Mouse (Mus musculus) kidney, postnatal 36 days (tissue): ENCODE data around the gene Slc12a7.

Source experiments
- DNase-seq, 2 experiments: peaks; one replicate each; pipeline ENCODE4 v3.0.0; 2021 to 2022; ENCODE audit warnings: mixed read lengths in 2 of 2

Gene Slc12a7

GRCm38 (mm10) chr13:73764256-73764775 lies 31.4 kb downstream of the Slc12a7 start:
- peak; percentile 69 to 75 for DNase-seq

GRCm38 (mm10) chr13:73765393-73765792 lies 32.5 kb downstream of the Slc12a7 start:
- no peak for DNase-seq

- DNase-seq = no peak
Measured at GRCm38 (mm10) chr13:73767224-73767623, 34.3 kb downstream of the Slc12a7 start.

DNA sequence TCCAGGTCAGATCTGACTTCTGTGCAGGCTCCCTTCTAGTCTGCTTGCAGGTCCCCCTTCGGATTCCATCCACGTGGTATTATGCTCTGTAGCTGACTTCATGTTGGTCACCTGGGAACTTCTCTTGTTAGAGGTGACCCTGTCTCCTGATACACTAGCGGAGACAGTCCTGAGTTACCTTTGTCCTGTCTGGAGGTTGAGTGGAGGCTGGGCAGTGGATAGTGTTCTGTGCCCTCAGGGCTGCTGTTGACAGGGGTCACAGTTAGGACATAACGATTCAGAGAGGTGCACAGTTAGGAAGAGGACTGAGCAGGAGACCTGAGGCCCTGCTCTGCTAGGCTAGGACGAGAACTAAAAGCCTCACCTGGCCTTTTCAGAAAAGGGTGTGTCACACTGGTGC lies 34.9 kb downstream of the Slc12a7 start:
- peak; percentile 63 to 74 for DNase-seq

- DNase-seq = peak in 1 of 2 experiments; percentile 30
Measured at GRCm38 (mm10) chr13:73768311-73768710, 35.4 kb downstream of the Slc12a7 start.

- peak; percentile 78 to 91 for DNase-seq
Measured at GRCm38 (mm10) chr13:73769916-73770682, 37.2 kb downstream of the Slc12a7 start.

DNA sequence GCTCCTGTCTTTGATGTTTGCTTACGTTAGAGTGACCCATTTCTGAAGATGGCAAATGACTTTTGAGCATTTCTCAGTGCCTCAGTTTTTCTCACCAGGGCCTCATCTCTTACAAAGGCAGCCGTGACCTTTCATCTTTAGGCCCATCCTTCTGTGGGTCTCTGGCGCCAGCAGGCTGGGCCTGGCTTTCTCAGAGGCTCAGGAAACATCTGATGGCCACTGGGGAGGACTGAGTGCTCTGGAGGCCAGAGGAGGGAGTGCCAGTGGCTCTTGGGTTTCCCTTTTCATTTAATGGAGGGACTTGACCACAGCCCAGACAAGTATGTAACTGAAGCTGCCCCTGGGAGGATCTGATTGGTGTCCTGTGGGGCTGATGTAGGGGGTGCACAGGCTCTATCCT lies 38.2 kb downstream of the Slc12a7 start:
- DNase-seq = peak; percentile 51 to 64

GRCm38 (mm10) chr13:73772655-73773054 lies 39.8 kb downstream of the Slc12a7 start:
- DNase-seq = peak; percentile 35 to 45

DNA sequence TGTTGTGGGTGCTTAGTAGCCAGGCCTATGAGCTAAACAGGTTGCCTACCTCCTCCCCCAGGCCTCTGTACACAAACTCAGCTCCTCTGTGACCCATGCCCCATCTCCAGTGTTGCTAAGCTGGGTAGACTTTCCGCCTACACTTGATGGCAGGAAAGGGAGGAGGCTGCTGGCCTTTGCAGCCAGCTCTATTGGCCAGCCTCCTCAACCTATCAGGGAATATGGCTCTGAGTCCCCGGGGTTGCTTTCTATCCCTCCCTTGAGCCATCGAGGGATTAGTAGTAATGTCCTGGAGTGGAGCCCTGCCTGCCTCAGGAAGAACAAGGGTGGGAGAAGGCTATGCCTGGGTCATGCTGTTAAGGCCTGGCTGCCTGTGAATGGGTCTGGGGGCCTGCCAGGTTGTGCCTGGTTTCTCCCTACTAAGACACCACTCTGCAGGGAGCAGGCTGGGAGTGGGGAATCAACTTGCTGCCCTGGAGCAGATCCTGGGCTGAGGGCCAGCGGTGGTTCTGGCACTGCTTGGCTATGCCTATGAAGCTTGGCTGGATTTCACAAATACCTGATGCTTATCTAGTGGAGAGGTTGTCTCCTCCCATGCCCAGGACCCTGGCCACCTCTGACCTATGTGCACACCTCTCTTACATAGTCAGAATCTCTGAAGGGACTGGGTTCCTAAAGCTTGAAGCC lies 40.8 kb downstream of the Slc12a7 start:
- peak; percentile 89 to 91 for DNase-seq

GRCm38 (mm10) chr13:73775786-73776185 lies 42.9 kb downstream of the Slc12a7 start:
- DNase-seq = peak in 1 of 2 experiments; percentile 33

DNA sequence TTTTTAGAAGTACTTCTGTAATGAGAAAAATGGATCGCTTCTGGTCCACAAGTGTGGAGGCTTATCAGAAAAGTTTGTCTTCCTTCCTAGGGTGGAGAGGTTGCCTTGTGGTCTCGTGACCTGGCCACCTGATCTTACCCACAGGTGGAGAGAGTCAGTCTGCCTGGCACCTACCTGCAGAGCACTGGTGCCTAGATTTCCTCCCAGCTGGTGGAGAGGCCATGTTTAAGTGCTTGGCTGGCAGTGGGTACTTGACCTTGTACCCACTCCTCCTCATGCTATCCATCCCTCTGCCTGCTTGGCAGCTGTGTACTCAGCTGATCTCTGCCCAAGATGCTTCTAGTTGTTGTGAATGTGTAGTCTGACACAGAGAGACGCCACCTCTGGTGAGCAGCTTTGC lies 44.7 kb downstream of the Slc12a7 start:
- DNase-seq = no peak

GRCm38 (mm10) chr13:73782486-73782885 lies 49.6 kb downstream of the Slc12a7 start:
- DNase-seq = no peak

DNA sequence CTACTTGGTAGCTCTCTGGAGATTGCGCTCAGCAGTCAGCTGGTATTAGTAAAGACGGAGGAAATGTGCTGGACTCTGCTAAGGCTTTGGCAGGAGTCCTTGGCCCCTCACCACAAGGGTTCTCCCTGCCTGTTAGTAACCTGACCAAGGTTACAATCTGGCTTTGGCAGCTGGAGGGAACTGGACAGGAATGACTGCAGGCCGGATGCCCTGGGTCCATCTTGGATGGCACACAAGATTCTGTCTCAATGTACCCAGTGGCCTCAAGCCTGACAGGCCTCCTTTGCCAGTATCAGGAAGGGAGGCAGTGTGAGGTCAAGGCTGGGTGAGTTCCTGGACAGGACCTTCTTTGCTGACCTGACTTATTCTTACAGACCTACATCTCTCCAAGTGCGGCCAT lies 59.3 kb downstream of the Slc12a7 start:
- no peak for DNase-seq

GRCm38 (mm10) chr13:73793171-73793570 lies 60.3 kb downstream of the Slc12a7 start:
- DNase-seq = no peak

GRCm38 (mm10) chr13:73799110-73799509 lies 66.2 kb downstream of the Slc12a7 start:
- DNase-seq = no peak

GRCm38 (mm10) chr13:73803450-73804178 lies 70.7 kb downstream of the Slc12a7 start:
- DNase-seq = peak; percentile 33 to 43

- no peak for DNase-seq
Measured at GRCm38 (mm10) chr13:73804914-73805313, 72.0 kb downstream of the Slc12a7 start.

DNA sequence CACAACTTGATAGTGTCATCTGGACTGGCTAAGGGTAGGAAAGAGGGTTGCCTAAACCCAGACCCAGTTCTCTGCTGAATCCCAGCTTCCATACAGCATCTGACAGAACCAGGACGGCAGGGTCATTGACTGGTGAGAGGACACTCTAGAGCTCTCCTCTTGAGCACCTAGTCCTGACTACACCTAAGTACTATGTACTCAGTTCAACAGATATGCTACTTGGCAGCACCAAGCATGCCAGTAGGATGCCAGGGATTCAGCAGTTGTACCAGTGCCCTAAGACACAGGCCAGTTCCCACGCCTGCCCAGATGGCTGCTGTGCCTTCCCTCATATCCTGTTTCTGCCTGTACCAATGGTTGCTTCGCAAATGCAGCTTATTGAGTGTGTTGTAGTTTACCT lies 80.0 kb downstream of the Slc12a7 start:
- DNase-seq = no peak

DNA sequence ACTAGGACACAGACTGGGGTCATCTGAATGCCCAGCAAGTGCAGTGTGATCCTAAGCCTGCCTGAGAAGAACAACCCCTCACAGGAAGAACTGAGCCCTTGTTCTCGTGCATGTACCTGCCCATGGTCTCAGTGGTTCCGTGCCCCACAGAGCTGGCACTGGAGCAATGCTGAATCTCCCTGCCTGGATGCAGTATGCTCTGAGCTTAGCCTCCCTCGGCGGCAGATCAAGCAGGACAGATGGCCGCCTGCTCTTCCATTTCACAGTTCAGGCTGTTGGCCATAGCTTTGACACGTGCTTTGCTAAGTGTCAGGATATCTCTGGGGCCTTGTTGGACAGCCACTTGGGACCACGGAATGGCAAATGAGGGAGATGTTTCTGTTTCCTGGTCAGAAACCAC lies 81.3 kb downstream of the Slc12a7 start:
- no peak for DNase-seq

DNA sequence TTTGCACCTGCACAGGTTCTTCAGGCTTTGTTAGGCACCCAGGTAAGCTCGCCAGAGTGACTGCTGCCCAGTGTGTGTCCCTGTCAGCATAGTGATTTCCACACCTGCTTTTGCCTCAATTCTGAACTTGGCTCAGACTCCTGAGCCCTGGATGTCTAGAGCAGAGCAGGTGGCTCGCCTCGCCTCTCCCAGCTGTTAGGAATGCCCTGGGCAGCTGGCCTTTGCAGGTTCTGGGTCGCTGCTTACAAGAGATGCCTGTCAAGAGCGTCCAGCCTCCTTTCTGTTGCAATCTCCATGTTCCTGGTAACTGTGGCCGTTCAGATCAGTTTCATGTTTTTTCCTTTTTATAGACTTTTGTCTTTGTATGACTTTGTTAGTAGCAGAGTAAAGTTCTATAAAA lies 83.4 kb downstream of the Slc12a7 start:
- peak; percentile 50 for DNase-seq

- DNase-seq = no peak
Measured at GRCm38 (mm10) chr13:73818921-73819320, 86.0 kb downstream of the Slc12a7 start.

GRCm38 (mm10) chr13:73821251-73821650 lies 88.4 kb downstream of the Slc12a7 start:
- DNase-seq = no peak

DNA sequence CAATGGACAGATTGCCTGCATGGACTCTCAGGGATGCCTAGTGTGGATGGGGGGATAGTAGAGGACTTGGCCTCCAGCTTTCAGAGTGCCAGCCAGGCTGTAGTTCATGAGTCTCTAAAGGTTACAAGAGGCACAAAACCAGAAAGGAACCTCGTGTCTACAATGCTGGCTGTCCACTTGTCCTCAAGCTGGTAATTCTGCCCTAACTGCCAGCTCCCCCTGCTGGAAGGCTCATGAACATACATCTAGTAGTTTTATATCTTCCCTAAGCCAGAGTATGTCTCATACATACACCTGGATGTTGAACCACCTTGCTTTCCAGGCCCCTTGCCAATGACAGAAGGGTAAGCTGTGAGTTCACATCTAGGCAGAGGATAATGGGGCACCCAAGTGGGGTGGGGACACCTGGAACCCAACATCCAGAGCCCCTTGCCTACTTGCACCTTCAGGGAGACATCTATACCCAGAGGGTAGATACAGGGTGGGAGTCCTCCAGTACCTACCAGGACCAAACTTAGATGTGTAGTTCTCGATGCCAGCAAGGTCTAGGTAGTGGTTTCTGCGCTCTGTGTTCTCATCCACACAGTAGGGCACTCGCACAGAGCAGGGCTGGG lies 89.4 kb downstream of the Slc12a7 start:
- peak; percentile 71 to 88 for DNase-seq
